Mouse (Mus musculus) hindbrain, embryonic 15.5 days (tissue): ENCODE results near the gene Crybg1. TPM values are rescaled to one million over a fixed set of nuclear protein-coding genes. Genes with fewer than 3 reads are reported as not detected.

Experiments
- polyA plus RNA-seq: library from polyadenylated mRNA; unstranded; fragments of >200 nt; fragmentation: Nextera tagmentation; extraction: Ambion mirVana; gene quantifications from 2 replicates; pipeline ENCODE4 v1.2.1, GENCODE M21; 2015

Gene Crybg1
- polyA plus RNA-seq, 1 experiment from 2014 or later, result 0.21 TPM

Other genes starting within 250 kb of the Crybg1 start
- 21.6 and 23.5 TPM in 2 replicates for gene Qrsl1, start 247.1 kb downstream of the Crybg1 start, polyA plus RNA-seq
- 15.4 and 15.8 TPM in 2 replicates for gene Rtn4ip1, start 247.0 kb downstream of the Crybg1 start, polyA plus RNA-seq
- 44.3 and 51.9 TPM in 2 replicates for gene Atg5, start 119.5 kb upstream of the Crybg1 start, polyA plus RNA-seq